Mouse (Mus musculus): ENCODE measurements around the gene Cfd. TPM values are rescaled to one million over a fixed set of nuclear protein-coding genes. Genes with fewer than 3 reads are reported as not detected.
A peak's percentile ranks its signal among the peaks of the same experiment; 100 is the strongest.

Cfd gene
- polyA plus RNA-seq, 2 experiments = 0.29 TPM; not detected in 1

- Histone ChIP-seq H3K36me3 (replicated peaks; ENCODE audit: control insufficient read depth, insufficient read depth, low read depth) (no peaks in the 10 kb centered on the region), H3K27me3 (ENCODE audit: control insufficient read depth, insufficient read depth, low read length) (peaks cover 14% of the 10 kb centered on the region), H3K4me1 (replicated peaks; ENCODE audit: control insufficient read depth in 2 of 2, insufficient read depth in 2 of 2, low read length in 1 of 2) (peaks cover 0 to 6% of the 10 kb centered on the region in 2 experiments; a peak in 3 of 4 replicates), H3K4me3 (ENCODE audit: insufficient read depth in 1 of 2, low read depth in 2 of 2, low read length in 2 of 2) (no peak overlapping the region), H3K9ac (replicated peaks) (no peak overlapping the region), H3K4me2 (ENCODE audit: low read depth) (no peak overlapping the region), H3K9me3 (ENCODE audit: control insufficient read depth, low read length) (no peaks in the 10 kb centered on the region), H3K27ac (no peak overlapping the region)
- ATAC-seq (ENCODE audit: insufficient read depth) (no peak), DNase-seq (ENCODE audit: low read depth in 3 of 3, low spot score in 3 of 3) (no peak)
- 26% methylated on average over 3 of the region's 3 CpGs for WGBS (ENCODE audit: insufficient replicate concordance)
- TF ChIP-seq CTCF (IDR thresholded peaks at IDR 0.05; ENCODE audit: low read depth) (no peak), EP300 (IDR thresholded peaks at IDR 0.05; ENCODE audit: low read depth) (no peak)
Observed at GRCm38 (mm10) chr10:79872862-79873261, 17.8 kb upstream of the Cfd start.

GRCm38 (mm10) chr10:79873313-79873712 lies 17.3 kb upstream of the Cfd start:
- Histone ChIP-seq H3K4me3 (ENCODE audit: insufficient read depth in 1 of 2, low read depth in 2 of 2, low read length in 2 of 2) (0 out of 4 replicates have a peak overlapping the region, but pooled peaks of 1 of the 2 experiments have one; percentile 15), H3K27me3 (ENCODE audit: control insufficient read depth, insufficient read depth, low read length) (peaks cover 14% of the 10 kb centered on the region), H3K9ac (replicated peaks) (no peak overlapping the region), H3K4me2 (ENCODE audit: low read depth) (no peak overlapping the region), H3K9me3 (ENCODE audit: control insufficient read depth, low read length) (no peaks in the 10 kb centered on the region), H3K4me1 (replicated peaks; ENCODE audit: control insufficient read depth in 2 of 2, insufficient read depth in 2 of 2, low read length in 1 of 2) (peaks cover 0 to 7% of the 10 kb centered on the region in 2 experiments; a peak in 3 of 4 replicates), H3K27ac (no peak overlapping the region), H3K36me3 (replicated peaks; ENCODE audit: control insufficient read depth, insufficient read depth, low read depth) (no peaks in the 10 kb centered on the region)
- no peak for ATAC-seq (ENCODE audit: insufficient read depth)
- WGBS (ENCODE audit: insufficient replicate concordance) = 10% methylated on average over 6 of the region's 6 CpGs
- TF ChIP-seq CTCF (IDR thresholded peaks at IDR 0.05; ENCODE audit: low read depth) = no peak
- TF ChIP-seq EP300 (IDR thresholded peaks at IDR 0.05; ENCODE audit: low read depth) = no peak
- DNase-seq (ENCODE audit: low read depth in 3 of 3, low spot score in 3 of 3) = no peak

GRCm38 (mm10) chr10:79873715-79874289 lies 16.9 kb upstream of the Cfd start:
- Histone ChIP-seq H3K27ac (no peak overlapping the region), H3K4me2 (ENCODE audit: low read depth) (peak overlapping the region; percentile 51), H3K9ac (replicated peaks) (no peak overlapping the region), H3K36me3 (replicated peaks; ENCODE audit: control insufficient read depth, insufficient read depth, low read depth) (no peaks in the 10 kb centered on the region), H3K4me3 (ENCODE audit: insufficient read depth in 1 of 2, low read depth in 2 of 2, low read length in 2 of 2) (peak overlapping the region; percentile 39 to 57), H3K27me3 (ENCODE audit: control insufficient read depth, insufficient read depth, low read length) (peaks cover 14% of the 10 kb centered on the region), H3K4me1 (replicated peaks; ENCODE audit: control insufficient read depth in 2 of 2, insufficient read depth in 2 of 2, low read length in 1 of 2) (peaks cover 0 to 7% of the 10 kb centered on the region in 2 experiments; a peak in 3 of 4 replicates), H3K9me3 (ENCODE audit: control insufficient read depth, low read length) (no peaks in the 10 kb centered on the region)
- TF ChIP-seq EP300 (IDR thresholded peaks at IDR 0.05; ENCODE audit: low read depth) = no peak
- no peak for TF ChIP-seq CTCF (IDR thresholded peaks at IDR 0.05; ENCODE audit: low read depth)
- DNase-seq (ENCODE audit: low read depth in 3 of 3, low spot score in 3 of 3) = no peak
- ATAC-seq (ENCODE audit: insufficient read depth) = no peak
- WGBS (ENCODE audit: insufficient replicate concordance) = 2% methylated on average over 26 of the region's 26 CpGs

GRCm38 (mm10) chr10:79874290-79874862 lies 16.3 kb upstream of the Cfd start, which contains the start of the genes Prtn3 and Plppr3:
TSS of gene Prtn3 (plus strand) at chr10:79874476.
TSS of gene Plppr3 (minus strand) at chr10:79874634.
- Histone ChIP-seq H3K9me3 (ENCODE audit: control insufficient read depth, low read length) (no peaks in the 10 kb centered on the region), H3K4me1 (replicated peaks; ENCODE audit: control insufficient read depth in 2 of 2, insufficient read depth in 2 of 2, low read length in 1 of 2) (peaks cover 0 to 7% of the 10 kb centered on the region in 2 experiments; a peak in 3 of 4 replicates), H3K9ac (replicated peaks) (no peak within 1 kb of the TSS), H3K4me2 (ENCODE audit: low read depth) (peak within 1 kb of the TSS; percentile 51), H3K36me3 (replicated peaks; ENCODE audit: control insufficient read depth, insufficient read depth, low read depth) (no peaks in the 10 kb centered on the region), H3K27ac (no peak within 1 kb of the TSS), H3K27me3 (ENCODE audit: control insufficient read depth, insufficient read depth, low read length) (peaks cover 14% of the 10 kb centered on the region), H3K4me3 (ENCODE audit: insufficient read depth in 1 of 2, low read depth in 2 of 2, low read length in 2 of 2) (peak within 1 kb of the TSS; percentile 39 to 57)
- ATAC-seq (ENCODE audit: insufficient read depth) (no peak), DNase-seq (ENCODE audit: low read depth in 3 of 3, low spot score in 3 of 3) (no peak)
- 2% methylated on average over 57 of the region's 57 CpGs for WGBS (ENCODE audit: insufficient replicate concordance)
- no peak for TF ChIP-seq CTCF (IDR thresholded peaks at IDR 0.05; ENCODE audit: low read depth)
- no peak for TF ChIP-seq EP300 (IDR thresholded peaks at IDR 0.05; ENCODE audit: low read depth)

- Histone ChIP-seq H3K9ac (replicated peaks) (no peak overlapping the region), H3K27ac (no peak overlapping the region), H3K9me3 (ENCODE audit: control insufficient read depth, low read length) (no peaks in the 10 kb centered on the region), H3K36me3 (replicated peaks; ENCODE audit: control insufficient read depth, insufficient read depth, low read depth) (no peaks in the 10 kb centered on the region), H3K27me3 (ENCODE audit: control insufficient read depth, insufficient read depth, low read length) (peaks cover 14% of the 10 kb centered on the region), H3K4me3 (ENCODE audit: insufficient read depth in 1 of 2, low read depth in 2 of 2, low read length in 2 of 2) (no peak overlapping the region), H3K4me1 (replicated peaks; ENCODE audit: control insufficient read depth in 2 of 2, insufficient read depth in 2 of 2, low read length in 1 of 2) (peaks cover 6 to 21% of the 10 kb centered on the region in 2 experiments), H3K4me2 (ENCODE audit: low read depth) (no peak overlapping the region; the same call in 1 of the 2 replicates)
- TF ChIP-seq EP300 (IDR thresholded peaks at IDR 0.05; ENCODE audit: low read depth) (no peak), CTCF (IDR thresholded peaks at IDR 0.05; ENCODE audit: low read depth) (no peak)
- ATAC-seq (ENCODE audit: insufficient read depth) (no peak), DNase-seq (ENCODE audit: low read depth in 3 of 3, low spot score in 3 of 3) (no peak)
- WGBS (ENCODE audit: insufficient replicate concordance) = 0% methylated on average over 1 of the region's 1 CpGs
Observed at GRCm38 (mm10) chr10:79877174-79877573, 13.5 kb upstream of the Cfd start.
